Mouse (Mus musculus): ENCODE results near the gene Smox. TPM values are rescaled to one million over a fixed set of nuclear protein-coding genes. Genes with fewer than 3 reads are reported as not detected.

Smox gene
- polyA plus RNA-seq, 1 experiment from 2014 or later: 33.5 TPM

GRCm38 (mm10) chr2:131499290-131499845 is 8.1 kb downstream of the Smox start:
- H3K9me3 ChIP-seq (replicated peaks; ENCODE audit: control insufficient read depth, low read length): no peaks in the 10 kb centered on the region
- no peak overlapping the region for H3K9ac ChIP-seq (ENCODE audit: low read length)
- H3K4me2 ChIP-seq (ENCODE audit: low read length): no peak overlapping the region
- 76% methylated on average over 5 of the region's 5 CpGs for WGBS
- H3K4me1 ChIP-seq (ENCODE audit: control insufficient read depth, insufficient read depth, low read length): peaks cover 9% of the 10 kb centered on the region; the same call in 1 of the 2 replicates
- no peak for ATAC-seq
- no peak for DNase-seq (ENCODE audit: low spot score)
- H3K27ac ChIP-seq (ENCODE audit: low read depth, low read length): no peak overlapping the region
- no peaks in the 10 kb centered on the region for H3K27me3 ChIP-seq (replicated peaks; ENCODE audit: control insufficient read depth, insufficient read depth, low read length)
- no peaks in the 10 kb centered on the region for H3K36me3 ChIP-seq (ENCODE audit: control insufficient read depth, insufficient read depth, low read length)
- no peak overlapping the region for H3K4me3 ChIP-seq (ENCODE audit: low read depth, low read length)

- 51% methylated on average over 5 of the region's 5 CpGs for WGBS
- DNase-seq (ENCODE audit: low spot score): peak; percentile 42
- no peaks in the 10 kb centered on the region for H3K36me3 ChIP-seq (ENCODE audit: control insufficient read depth, insufficient read depth, low read length)
Observed at GRCm38 (mm10) chr2:131501886-131502285, 10.6 kb downstream of the Smox start.

DNA sequence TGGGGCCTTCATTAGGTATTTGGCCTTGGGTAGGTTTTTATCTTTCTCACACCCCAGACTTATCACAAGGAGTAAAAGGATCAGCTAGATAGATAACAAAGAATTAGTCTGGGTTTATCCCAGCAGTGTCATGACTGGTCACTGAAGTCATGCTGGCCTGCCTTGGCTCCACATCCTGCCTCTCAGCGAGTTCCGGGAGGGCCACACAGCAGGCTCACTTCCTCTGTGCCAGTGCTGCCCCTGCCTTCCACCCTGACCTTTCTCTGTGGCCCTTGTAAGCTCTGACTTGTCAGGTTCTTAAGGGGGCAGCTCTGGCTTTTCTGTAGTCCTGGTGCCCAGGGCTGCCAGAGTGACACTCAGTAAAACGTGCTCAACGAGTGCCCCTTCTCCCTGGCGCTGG is 11.3 kb downstream of the Smox start:
- Histone ChIP-seq H3K4me2 (ENCODE audit: low read length) (no peak overlapping the region), H3K27me3 (replicated peaks; ENCODE audit: control insufficient read depth, insufficient read depth, low read length) (no peaks in the 10 kb centered on the region), H3K36me3 (ENCODE audit: control insufficient read depth, insufficient read depth, low read length) (no peaks in the 10 kb centered on the region), H3K9ac (ENCODE audit: low read length) (no peak overlapping the region), H3K4me3 (ENCODE audit: low read depth, low read length) (no peak overlapping the region), H3K4me1 (ENCODE audit: control insufficient read depth, insufficient read depth, low read length) (peaks cover 17% of the 10 kb centered on the region), H3K9me3 (replicated peaks; ENCODE audit: control insufficient read depth, low read length) (no peaks in the 10 kb centered on the region), H3K27ac (ENCODE audit: low read depth, low read length) (no peak overlapping the region)
- no peak for DNase-seq (ENCODE audit: low spot score)
- ATAC-seq: no peak
- 83% methylated on average over 5 of the region's 5 CpGs for WGBS

More at GRCm38 (mm10) chr2:131501886-131502285, 10.6 kb downstream of the Smox start:
- H3K4me1 ChIP-seq (ENCODE audit: control insufficient read depth, insufficient read depth, low read length): peaks cover 12% of the 10 kb centered on the region
- peak; percentile 69 for ATAC-seq
- no peaks in the 10 kb centered on the region for H3K27me3 ChIP-seq (replicated peaks; ENCODE audit: control insufficient read depth, insufficient read depth, low read length)
- no peak overlapping the region for H3K4me2 ChIP-seq (ENCODE audit: low read length)
- peak overlapping the region; percentile 59; the same call in 1 of the 2 replicates for H3K27ac ChIP-seq (ENCODE audit: low read depth, low read length)
- H3K4me3 ChIP-seq (ENCODE audit: low read depth, low read length): no peak overlapping the region
- no peak overlapping the region for H3K9ac ChIP-seq (ENCODE audit: low read length)
- H3K9me3 ChIP-seq (replicated peaks; ENCODE audit: control insufficient read depth, low read length): no peaks in the 10 kb centered on the region

- DNase-seq (ENCODE audit: low spot score): no peak
- H3K4me2 ChIP-seq (ENCODE audit: low read length): no peak overlapping the region
- H3K4me1 ChIP-seq (ENCODE audit: control insufficient read depth, insufficient read depth, low read length): peaks cover 22% of the 10 kb centered on the region
- H3K4me3 ChIP-seq (ENCODE audit: low read depth, low read length): no peak overlapping the region
- no peaks in the 10 kb centered on the region for H3K36me3 ChIP-seq (ENCODE audit: control insufficient read depth, insufficient read depth, low read length)
- H3K9me3 ChIP-seq (replicated peaks; ENCODE audit: control insufficient read depth, low read length): no peaks in the 10 kb centered on the region
- no peak overlapping the region for H3K9ac ChIP-seq (ENCODE audit: low read length)
- H3K27me3 ChIP-seq (replicated peaks; ENCODE audit: control insufficient read depth, insufficient read depth, low read length): no peaks in the 10 kb centered on the region
- no peak overlapping the region for H3K27ac ChIP-seq (ENCODE audit: low read depth, low read length)
- ATAC-seq: no peak
Observed at GRCm38 (mm10) chr2:131505431-131505830, 14.1 kb downstream of the Smox start.

DNA sequence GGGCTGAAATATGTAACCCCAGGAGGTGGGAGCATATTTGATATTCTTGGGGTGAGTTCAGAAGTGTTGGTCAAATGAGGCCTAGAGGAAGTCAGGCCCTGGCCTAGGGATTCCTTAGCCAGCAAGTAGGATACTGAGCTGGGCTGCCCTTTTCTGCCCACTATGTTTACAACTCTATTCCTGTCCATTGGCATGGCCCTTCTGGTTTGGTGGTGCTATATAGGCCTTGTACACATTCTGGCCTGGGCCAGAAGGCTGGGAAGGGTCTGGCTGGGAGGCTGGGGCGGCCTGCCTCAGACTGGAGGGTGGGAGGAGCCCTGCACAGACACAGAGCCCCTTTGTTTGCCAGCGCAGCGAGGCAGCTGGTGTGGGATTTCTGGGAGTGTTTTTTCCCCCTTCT is 15.1 kb downstream of the Smox start:
- no peaks in the 10 kb centered on the region for H3K9me3 ChIP-seq (replicated peaks; ENCODE audit: control insufficient read depth, low read length)
- H3K4me2 ChIP-seq (ENCODE audit: low read length): no peak overlapping the region

DNA sequence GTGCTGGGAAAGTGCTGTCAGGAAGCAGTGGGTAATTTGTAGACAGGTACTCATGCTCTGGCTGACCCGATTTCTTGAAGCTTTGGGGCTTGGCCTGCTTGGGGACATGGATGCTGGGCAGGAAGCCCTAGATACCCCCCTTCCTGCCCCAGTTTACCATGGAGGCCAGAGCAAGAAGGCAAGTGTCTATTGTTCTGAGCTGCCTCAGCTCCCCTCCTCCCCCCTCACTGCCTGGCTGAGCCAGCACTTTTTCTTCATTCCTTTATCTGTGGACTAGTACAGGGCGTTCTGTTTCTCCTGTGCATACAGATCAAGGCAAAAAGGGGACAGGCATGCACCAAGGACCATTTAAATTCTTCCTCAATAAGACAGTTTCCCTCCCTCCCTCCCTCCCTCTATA is 17.2 kb downstream of the Smox start:
- DNase-seq (ENCODE audit: low spot score) (no peak), ATAC-seq (no peak)
- 45% methylated on average over 2 of the region's 2 CpGs for WGBS
- no peaks in the 10 kb centered on the region for H3K27me3 ChIP-seq (replicated peaks; ENCODE audit: control insufficient read depth, insufficient read depth, low read length)
- no peak overlapping the region for H3K27ac ChIP-seq (ENCODE audit: low read depth, low read length)
- no peaks in the 10 kb centered on the region for H3K9me3 ChIP-seq (replicated peaks; ENCODE audit: control insufficient read depth, low read length)
- H3K4me3 ChIP-seq (ENCODE audit: low read depth, low read length): no peak overlapping the region
- H3K4me2 ChIP-seq (ENCODE audit: low read length): no peak overlapping the region
- H3K36me3 ChIP-seq (ENCODE audit: control insufficient read depth, insufficient read depth, low read length): no peaks in the 10 kb centered on the region
- no peak overlapping the region for H3K9ac ChIP-seq (ENCODE audit: low read length)
- H3K4me1 ChIP-seq (ENCODE audit: control insufficient read depth, insufficient read depth, low read length): peaks cover 14% of the 10 kb centered on the region

More for the DNA sequence above, 15.1 kb downstream of the Smox start:
- H3K36me3 ChIP-seq (ENCODE audit: control insufficient read depth, insufficient read depth, low read length): no peaks in the 10 kb centered on the region
- DNase-seq (ENCODE audit: low spot score) (peak; percentile 76), ATAC-seq (peak; percentile 81)
- H3K4me3 ChIP-seq (ENCODE audit: low read depth, low read length): no peak overlapping the region
- WGBS: 2% methylated on average over 3 of the region's 3 CpGs
- peak overlapping the region; percentile 17; the same call in 1 of the 2 replicates for H3K9ac ChIP-seq (ENCODE audit: low read length)
- H3K27ac ChIP-seq (ENCODE audit: low read depth, low read length): peak overlapping the region; percentile 86
- H3K27me3 ChIP-seq (replicated peaks; ENCODE audit: control insufficient read depth, insufficient read depth, low read length): no peaks in the 10 kb centered on the region
- peaks cover 19% of the 10 kb centered on the region for H3K4me1 ChIP-seq (ENCODE audit: control insufficient read depth, insufficient read depth, low read length)

DNA sequence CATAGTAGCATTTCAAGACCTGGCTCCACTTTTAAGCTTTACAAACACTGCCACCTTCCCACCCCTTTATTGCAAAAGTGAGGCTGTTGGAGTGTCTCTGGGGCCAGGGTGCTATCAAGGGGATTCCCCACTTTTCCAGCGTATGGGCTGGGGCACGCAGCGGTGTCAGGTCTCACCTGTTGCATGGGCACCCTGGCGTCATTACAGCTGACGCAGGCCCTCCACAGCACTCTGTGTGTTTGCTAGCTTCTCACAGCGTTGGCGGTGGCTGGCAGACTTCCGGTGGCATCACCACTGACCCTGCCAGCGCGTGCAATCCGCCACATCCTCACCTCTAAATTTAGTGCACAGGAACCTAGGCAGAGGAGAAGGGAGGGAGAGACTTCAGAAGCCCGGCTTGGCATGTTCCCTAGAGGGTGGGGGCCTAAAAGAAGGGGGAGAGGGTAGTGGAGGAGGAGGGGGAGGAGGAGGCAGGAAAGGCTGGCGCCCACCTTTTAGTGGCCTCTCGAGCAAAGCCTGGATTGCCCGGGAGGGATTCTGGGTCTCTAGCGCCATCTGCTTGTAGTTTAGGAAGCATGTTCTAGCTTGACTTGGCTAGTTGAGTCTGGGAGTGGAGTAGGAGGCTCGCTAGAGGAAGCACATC is 18.5 kb downstream of the Smox start:
- Histone ChIP-seq H3K27me3 (replicated peaks; ENCODE audit: control insufficient read depth, insufficient read depth, low read length) (no peaks in the 10 kb centered on the region), H3K4me3 (ENCODE audit: low read depth, low read length) (no peak overlapping the region), H3K9ac (ENCODE audit: low read length) (peak overlapping the region; percentile 18), H3K4me2 (ENCODE audit: low read length) (peak overlapping the region; percentile 37), H3K4me1 (ENCODE audit: control insufficient read depth, insufficient read depth, low read length) (peaks cover 18% of the 10 kb centered on the region), H3K36me3 (ENCODE audit: control insufficient read depth, insufficient read depth, low read length) (no peaks in the 10 kb centered on the region), H3K27ac (ENCODE audit: low read depth, low read length) (no peak overlapping the region), H3K9me3 (replicated peaks; ENCODE audit: control insufficient read depth, low read length) (no peaks in the 10 kb centered on the region)
- peak; percentile 87 for DNase-seq (ENCODE audit: low spot score)
- 29% methylated on average over 17 of the region's 17 CpGs for WGBS
- ATAC-seq: peak; percentile 56

DNA sequence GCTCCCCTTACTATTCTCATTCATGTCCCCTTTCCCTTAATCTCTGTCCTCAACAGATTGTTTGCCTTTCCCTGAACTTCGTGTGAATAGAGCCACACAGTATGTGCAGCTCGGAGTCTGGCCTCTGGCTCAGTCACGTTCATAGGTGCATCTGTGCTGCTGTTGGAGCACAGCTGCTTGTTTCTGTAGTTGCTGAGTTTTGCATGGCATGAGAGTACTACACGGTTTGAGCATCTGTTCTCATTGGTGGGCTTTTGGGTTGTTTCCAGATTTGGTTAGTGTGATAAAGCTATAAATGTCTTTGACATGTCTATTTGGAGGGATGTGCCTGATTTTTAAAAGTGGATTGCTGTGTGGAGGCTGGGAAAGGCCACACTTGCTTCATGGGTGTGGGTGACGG is 19.2 kb downstream of the Smox start:
- ATAC-seq: no peak
- DNase-seq (ENCODE audit: low spot score): peak; percentile 19
- H3K36me3 ChIP-seq (ENCODE audit: control insufficient read depth, insufficient read depth, low read length): no peaks in the 10 kb centered on the region
- no peak overlapping the region for H3K4me3 ChIP-seq (ENCODE audit: low read depth, low read length)
- H3K9me3 ChIP-seq (replicated peaks; ENCODE audit: control insufficient read depth, low read length): no peaks in the 10 kb centered on the region
- no peak overlapping the region for H3K9ac ChIP-seq (ENCODE audit: low read length)
- peaks cover 18% of the 10 kb centered on the region for H3K4me1 ChIP-seq (ENCODE audit: control insufficient read depth, insufficient read depth, low read length)
- H3K27me3 ChIP-seq (replicated peaks; ENCODE audit: control insufficient read depth, insufficient read depth, low read length): no peaks in the 10 kb centered on the region
- no peak overlapping the region for H3K27ac ChIP-seq (ENCODE audit: low read depth, low read length)
- 69% methylated on average over 5 of the region's 5 CpGs for WGBS
- H3K4me2 ChIP-seq (ENCODE audit: low read length): no peak overlapping the region

- Histone ChIP-seq H3K27me3 (replicated peaks; ENCODE audit: control insufficient read depth, insufficient read depth, low read length) (no peaks in the 10 kb centered on the region), H3K4me3 (ENCODE audit: low read depth, low read length) (no peak overlapping the region), H3K27ac (ENCODE audit: low read depth, low read length) (no peak overlapping the region), H3K4me2 (ENCODE audit: low read length) (no peak overlapping the region), H3K36me3 (ENCODE audit: control insufficient read depth, insufficient read depth, low read length) (peaks cover 11% of the 10 kb centered on the region), H3K4me1 (ENCODE audit: control insufficient read depth, insufficient read depth, low read length) (peaks cover 10% of the 10 kb centered on the region), H3K9ac (ENCODE audit: low read length) (no peak overlapping the region), H3K9me3 (replicated peaks; ENCODE audit: control insufficient read depth, low read length) (no peaks in the 10 kb centered on the region; the same call in 1 of the 2 replicates)
- ATAC-seq: no peak; the same call in 1 of the 2 replicates
- WGBS: 23% methylated on average over 2 of the region's 2 CpGs
- peak; percentile 54 for DNase-seq (ENCODE audit: low spot score)
Observed at GRCm38 (mm10) chr2:131513477-131513876, 22.2 kb downstream of the Smox start.

All from forebrain, embryonic 14.5 days (tissue).